Mouse (Mus musculus): ENCODE results near the gene Fahd2a.

GRCm38 (mm10) chr2:127459341-127459740 lies 15.0 kb upstream of the Fahd2a start:
- TF ChIP-seq POLR2A (IDR thresholded peaks at IDR 0.05; ENCODE audit: extremely low read depth, insufficient read depth, low read length): no peak
- TF ChIP-seq CTCF (IDR thresholded peaks at IDR 0.05; ENCODE audit: low read depth, low read length): no peak
